Mouse (Mus musculus): ENCODE data around the gene Hectd3.

The Hectd3 gene

DNA sequence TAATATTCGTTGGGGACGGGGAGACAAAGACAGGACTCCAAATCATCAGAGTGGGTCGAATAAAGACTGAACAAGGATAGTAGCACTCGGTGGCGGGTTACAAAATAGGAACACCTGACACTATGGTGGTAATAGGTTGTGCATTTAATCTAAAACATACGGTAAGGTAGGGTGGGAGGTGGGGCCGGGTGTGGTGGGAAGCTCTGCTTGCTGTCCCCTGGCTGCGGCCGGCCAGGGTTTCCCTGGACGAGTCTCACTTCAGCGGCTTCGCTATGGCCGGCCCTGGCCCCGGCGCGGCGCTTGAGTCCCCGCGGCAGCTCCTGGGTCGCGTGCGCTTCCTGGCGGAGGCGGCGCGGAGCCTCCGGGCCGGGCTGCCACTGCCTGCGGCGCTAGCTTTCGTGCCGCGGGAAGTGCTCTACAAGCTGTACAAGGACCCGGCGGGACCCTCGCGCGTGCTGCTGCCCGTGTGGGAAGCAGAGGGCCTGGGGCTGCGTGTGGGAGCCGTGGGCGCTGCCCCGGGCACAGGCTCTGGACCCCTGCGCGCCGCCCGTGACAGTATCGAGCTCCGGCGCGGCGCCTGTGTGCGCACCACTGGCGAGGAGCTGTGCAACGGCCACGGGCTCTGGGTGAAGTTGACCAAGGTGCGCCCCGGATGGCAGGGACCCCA is at the start of gene Hectd3:
Gene Hectd3, plus strand, starts transcription at position 187 of the 667 bp plus-strand sequence.
- peak; percentile 69 for DNase-seq (ENCODE audit: low read depth)

DNA sequence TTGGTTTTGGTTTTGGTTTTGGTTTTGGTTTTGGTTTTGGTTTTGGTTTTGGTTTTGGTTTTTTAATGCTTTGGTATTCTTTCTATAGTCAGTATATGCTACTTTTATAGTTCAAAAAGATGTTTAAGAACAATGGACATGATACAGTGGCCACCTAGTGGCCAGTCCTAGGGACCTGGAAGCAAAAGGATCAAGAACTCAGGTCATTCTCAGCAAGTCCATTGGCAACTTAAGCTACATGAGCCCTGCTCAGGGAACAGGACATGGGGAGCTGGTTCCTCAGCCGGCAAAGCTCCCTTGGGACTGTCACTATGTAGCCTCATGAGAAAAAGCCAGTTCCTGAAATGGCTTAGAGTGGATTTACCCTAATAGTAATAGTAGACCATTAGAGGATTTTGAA is 43.5 kb upstream of the Hectd3 start:
- DNase-seq (ENCODE audit: low read depth): peak; percentile 21

DNA sequence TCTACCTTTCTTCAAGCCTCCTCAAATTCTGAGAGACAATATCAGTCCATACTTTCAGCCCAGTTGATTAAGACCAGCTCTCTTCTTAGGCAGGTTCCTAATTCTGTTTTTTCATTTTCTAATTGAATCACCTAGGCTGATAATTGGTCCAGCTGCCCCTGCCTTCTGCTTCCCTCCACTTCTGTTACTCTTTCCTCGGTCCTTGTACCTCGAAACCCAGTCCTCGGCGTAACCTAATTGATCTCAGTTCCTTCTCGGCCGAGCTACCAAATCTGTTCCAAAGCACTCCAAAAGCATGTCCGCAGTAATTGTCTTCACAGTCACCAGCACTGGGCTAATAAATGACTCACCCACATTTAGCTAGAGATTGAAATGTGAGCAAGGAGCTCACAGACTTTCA is 40.2 kb upstream of the Hectd3 start:
- no peak for DNase-seq (ENCODE audit: low read depth)

DNA sequence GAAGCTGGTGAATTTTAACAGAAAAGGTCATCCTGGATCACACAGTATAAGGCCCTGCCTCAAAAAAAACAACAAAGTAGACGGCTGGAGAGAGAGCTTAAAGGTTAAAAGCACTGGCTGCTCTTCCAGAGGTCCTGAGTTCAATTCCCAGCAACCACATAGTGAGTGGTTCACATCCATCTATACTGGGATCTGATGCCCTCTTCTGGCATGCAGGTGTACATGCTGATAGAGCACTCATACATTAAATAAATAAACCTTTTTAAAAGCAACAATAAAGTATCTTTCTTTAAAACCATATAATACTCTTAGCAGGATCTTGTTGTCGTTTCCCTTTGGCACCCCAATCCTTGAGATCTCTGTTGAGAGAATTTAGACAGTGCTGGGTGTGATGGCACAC is 18.6 kb upstream of the Hectd3 start:
- no peak for DNase-seq (ENCODE audit: low read depth)

DNA sequence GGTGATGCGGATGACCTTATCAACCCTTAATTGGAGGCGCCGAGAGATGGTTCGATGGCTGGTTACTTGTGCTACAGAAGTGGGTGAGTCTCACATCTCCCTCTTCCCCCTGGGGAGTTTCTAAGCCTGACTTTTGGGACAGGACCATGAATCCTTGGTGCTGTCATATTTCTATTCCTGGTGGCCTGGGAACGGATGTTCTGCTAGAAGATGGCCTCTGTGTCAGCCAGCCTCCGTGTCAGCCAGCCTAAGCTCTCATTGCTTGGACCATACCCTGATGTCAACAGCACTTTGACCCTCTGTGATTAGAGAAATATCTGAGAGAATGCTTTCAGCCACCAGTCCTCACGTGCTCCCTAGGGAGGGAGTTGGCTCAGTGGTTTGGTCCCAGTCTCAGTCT is 9.4 kb upstream of the Hectd3 start:
- DNase-seq (ENCODE audit: low read depth): no peak

DNA sequence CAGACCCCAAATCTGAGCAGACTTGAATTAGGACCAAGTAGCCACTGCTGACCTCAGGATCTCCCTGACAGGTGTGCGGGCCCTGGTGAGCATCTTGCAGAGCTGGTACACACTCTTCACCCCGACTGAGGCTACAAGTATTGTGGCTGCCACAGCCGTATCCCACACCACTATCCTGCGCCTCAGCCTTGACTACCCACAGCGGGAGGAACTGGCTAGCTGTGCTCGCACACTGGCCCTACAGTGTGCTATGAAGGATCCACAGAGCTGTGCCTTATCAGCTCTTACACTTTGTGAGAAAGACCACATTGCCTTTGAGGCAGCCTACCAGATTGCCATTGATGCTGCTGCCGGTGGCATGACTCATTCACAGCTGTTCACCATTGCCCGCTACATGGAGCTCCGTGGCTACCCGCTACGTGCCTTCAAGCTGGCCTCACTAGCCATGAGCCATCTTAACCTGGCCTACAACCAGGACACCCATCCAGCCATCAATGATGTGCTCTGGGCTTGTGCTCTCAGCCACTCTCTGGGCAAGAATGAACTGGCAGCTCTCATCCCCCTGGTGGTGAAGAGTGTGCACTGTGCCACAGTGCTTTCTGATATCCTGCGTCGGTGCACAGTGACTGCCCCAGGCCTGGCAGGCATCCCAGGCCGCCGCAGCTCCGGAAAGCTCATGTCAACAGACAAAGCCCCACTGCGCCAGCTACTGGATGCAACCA is 8.6 kb upstream of the Hectd3 start:
- peak; percentile 72 for DNase-seq (ENCODE audit: low read depth)

DNA sequence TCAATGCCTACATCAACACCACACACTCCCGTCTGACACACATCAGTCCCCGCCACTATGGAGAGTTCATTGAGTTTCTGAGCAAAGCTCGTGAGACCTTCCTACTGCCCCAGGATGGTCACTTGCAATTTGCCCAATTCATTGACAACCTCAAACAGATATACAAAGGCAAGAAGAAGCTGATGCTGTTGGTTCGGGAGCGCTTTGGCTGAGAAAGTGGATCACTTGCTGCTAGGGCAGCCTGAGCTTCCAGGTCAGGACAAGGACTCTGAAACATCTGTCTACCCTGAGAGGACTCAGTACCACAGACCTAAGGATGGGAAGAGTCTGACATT is 8.0 kb upstream of the Hectd3 start:
- DNase-seq (ENCODE audit: low read depth): no peak

DNA sequence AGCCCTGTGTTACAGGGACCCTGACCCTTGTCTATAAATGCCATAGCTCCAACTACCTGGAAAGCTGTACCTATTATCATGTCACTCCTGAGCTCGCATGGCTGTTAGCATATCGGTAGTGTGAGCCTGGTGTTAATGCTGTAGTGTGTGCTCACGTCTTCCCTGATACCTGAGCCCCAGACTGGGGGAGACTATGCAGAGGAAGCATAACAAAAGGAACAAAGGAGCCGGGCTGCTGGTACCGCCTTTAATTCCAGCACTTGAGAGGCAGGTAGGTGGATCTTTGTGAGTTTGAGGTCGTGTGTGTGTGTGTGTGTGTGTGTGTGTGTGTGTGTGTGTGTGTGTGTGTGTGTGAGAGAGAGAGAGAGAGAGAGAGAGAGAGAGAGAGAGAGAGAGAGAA is 5.4 kb upstream of the Hectd3 start:
- no peak for DNase-seq (ENCODE audit: low read depth)

DNA sequence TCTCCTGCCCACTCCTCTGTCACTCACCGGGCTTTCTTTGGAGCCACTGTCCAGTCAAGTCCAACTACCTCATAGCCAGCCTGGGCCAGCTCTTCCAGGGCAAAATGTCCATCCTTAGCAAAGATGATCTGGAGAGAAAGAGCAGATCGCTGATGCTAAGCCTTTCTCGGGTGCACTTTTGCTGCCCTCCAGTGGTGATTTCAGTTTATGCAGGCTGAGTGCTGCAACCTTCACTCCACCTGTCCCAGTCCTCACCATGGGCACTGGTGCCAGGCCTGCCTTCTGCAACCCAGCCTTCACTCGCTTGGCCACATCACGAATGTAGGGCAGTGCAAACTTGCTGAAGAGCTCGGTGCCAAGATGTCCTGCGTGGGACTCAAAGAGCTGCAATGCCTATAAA is 3.8 kb upstream of the Hectd3 start:
- peak; percentile 88 for DNase-seq (ENCODE audit: low read depth)

DNA sequence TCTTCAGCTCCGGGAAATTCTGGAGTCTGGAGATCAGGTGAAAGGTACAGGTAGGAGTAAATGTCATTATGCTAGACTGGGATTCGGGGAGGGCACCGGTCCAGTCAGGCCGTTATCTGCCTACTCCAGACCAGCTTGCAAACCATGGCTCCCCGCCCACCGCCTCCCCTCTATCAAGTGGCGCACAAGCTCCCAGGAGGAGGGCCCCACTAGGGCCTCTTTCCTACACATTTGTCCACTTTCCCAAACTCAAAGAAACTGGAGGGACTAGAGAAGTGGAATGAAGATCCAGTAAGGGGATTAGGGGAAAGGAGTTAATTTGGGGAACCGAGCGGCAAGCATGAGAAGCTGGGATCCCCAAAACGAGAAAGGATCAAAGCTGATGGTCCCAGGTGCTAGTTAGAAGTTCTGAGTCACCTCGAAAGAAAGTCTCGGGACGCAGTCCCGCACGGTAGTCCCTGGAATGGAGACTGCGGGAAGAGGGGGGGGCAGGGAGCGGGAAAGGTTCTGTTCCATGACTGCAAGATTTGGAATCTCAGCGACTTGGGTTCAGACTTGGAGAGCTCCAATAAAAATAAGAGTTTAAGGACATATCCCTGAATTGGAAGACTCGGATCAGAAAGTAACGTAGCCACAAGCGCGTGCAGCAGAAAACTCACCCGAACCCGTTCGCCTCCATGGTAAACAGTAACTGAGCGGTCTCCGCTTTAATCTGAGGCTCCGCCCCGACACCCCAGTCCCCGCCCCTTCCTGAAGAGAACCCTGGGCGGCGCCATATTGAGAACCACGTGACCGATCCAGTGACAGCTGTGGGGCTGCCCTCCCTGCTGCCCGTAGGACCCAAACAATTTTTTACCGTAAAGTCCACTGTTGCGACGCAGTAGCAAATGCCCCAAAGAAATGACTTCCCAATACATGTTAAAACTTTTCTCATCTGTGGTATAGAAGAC is 1.2 kb upstream of the Hectd3 start, which contains the start of gene Urod:
Gene Urod, minus strand, starts transcription at position 742 of the 950 bp plus-strand sequence.
- peak; percentile 96 for DNase-seq (ENCODE audit: low read depth)

DNA sequence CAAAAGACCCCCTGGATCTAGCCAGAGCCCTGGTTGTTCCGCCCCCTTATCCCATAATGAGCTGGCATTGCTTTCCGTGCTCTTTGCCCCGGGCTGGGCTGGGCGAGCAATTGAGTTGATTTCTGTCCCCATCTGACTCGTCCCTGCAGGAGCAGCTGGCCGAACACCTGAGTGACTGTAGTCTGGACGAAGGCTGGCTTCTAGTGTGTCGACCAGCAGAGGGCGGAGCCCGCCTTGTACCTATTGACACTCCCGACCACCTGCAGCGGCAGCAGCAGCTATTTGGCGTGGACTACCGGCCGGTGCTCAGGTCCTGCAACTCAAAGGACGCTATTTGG is 650 bp downstream of the Hectd3 start:
- peak; percentile 51 for DNase-seq (ENCODE audit: low read depth)

DNA sequence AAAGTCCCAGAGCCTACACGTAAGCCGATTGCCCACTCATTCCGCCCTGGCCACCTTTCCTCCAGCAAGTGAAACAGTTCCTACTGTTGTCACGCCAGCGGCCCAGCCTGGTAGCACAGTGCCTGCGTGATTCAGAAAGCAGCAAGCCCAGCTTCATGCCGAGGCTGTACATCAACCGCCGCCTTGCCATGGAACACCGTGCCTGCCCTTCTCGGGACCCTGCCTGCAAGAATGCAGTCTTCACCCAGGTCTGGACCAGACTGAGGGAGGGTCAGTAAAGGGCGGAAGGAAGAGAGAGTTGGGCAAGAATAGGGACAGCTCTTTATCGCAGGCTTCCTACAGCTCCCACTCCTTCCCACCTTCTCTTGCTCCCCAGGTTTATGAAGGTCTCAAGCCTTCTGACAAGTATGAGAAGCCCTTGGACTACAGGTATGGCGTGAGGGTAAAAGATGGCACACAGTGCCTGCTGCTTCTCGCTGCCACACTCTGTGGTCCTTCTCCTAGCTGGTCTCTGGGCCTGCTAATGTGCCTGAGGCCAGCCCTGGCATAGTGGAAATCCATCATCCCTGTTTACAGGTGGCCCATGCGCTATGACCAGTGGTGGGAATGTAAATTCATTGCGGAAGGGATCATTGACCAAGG is 4.5 kb downstream of the Hectd3 start:
- no peak for DNase-seq (ENCODE audit: low read depth)

DNA sequence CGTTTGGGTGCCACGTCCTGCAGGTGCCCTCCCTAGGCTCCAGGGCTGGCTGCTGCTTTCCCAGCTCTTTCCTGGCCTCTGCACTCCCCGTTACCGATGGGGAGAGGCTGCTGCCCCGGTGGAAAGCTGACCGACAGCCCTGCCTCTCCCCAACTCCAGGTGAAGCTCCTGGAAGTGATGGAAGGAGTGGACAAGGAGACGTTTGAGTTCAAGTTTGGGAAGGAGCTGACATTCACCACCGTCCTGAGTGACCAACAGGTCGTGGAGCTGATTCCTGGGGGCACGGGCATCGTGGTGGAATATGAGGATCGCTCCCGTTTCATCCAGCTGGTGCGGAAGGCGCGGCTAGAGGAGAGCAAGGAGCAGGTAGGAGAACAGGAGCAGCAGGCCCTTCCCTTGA is 6.8 kb downstream of the Hectd3 start:
- no peak for DNase-seq (ENCODE audit: low read depth)

DNA sequence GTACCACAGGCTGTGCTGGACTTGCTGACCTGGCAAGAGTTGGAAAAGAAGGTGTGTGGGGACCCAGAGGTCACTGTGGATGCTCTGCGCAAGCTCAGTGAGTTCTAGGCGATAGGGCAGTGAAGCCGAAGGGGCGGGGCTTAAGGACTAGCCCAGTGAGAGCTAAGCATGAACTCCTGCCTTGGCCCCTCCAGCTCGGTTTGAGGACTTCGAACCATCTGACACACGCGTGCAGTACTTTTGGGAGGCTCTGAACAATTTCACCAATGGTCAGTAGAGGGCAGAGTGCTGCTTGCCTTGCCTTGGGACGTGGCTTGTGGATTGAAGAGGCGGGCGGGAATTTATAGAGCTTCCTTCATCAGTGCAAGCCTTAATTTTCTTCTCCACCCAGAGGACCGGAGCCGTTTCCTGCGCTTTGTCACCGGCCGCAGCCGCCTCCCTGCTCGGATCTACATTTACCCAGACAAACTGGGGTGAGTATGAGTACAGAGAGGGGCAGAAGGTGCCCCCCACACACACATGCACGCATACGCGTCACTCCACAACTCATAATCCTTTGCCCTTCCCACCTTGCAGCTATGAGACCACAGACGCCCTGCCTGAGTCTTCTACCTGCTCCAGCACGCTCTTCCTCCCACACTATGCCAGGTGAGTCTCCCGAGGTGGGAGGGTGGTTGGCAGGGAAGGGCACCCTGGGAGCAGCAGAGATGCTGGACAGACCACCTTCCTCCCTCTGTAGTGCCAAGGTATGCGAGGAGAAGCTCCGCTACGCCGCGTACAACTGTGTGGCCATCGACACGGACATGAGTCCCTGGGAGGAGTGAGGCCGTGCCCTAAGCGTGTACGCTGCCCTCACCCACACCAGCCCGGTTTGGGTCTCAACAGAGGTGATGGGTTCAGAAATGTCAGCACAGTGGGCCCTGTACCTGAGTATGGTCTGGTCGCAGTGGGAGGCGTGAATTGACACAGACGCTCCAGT is 7.7 kb downstream of the Hectd3 start:
- DNase-seq (ENCODE audit: low read depth): peak; percentile 61

DNA sequence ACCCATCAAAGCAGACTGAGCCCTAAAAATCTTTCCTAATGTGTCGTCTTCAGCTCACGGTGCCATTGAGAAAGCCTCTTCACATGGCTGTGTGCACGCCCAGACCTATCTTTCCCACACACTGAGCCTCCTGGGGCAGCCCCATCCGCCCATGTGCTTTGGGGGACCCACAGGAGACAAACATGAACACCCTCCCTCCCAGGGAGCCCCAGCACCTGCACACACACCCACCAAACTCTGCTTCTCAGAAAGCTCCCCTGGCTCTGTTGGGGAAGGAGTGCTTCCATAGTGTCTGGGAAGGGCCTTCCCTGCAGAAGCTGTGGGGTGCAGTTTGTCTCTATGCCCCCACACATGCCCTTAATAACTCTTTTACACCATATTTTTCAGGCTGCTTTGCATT is 9.5 kb downstream of the Hectd3 start:
- no peak for DNase-seq (ENCODE audit: low read depth)

DNA sequence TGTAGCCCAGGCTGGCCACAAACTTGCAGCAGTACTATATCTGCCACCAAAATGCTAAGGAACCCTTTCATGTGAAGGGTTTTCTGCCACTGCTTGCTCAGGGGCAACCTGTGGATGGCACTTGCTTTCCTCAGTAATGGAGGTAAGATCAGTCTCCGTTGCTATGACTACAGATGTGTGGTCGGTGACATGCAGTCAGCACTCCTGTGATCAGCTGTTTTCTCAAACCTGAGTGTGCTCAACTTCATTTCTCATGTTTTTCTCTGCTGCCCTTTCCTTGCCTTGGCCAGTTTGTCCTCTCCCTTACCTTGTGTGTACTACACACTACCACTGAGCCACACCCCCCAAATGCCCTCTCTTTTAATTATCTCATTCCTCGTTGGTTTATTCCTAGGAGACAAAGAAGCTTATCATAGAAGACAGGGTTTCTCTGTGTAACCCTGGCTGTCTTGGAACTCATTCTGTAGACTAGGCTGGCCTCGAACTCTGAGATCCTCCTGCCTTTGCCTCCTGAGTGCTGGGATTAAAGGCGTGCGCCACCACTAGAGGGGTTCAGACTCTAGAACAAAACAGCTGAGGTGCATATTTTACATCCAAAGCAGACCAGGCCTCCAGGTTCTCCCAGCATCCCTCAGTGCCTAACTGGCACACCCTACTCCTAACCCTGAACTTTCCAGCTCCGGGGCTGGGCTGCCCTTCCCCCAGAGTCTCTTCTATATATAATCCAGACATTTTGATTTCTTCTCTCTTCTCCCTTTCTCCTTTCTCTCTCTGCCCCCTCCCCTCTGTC is 10.7 kb downstream of the Hectd3 start:
- no peak for DNase-seq (ENCODE audit: low read depth)

DNA sequence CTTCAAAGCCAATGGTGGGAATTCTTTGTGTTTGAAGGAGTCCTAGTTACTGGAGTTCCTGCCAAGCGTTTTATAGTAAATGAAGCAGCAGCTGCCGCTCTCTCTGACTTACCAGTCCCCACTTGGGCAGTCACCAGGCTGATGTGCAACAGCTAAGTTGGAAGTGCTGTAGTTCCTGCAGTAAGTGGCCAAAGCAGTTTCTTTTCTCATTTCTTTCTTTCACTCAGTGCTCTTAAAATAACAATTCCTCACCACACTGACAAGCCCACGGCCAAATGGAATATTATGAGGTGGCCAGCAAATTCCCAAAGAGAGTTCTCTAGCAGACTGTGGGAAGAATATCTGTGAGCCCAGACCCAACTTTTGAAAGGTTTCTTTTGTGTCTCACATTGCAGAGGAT is 11.9 kb downstream of the Hectd3 start:
- no peak for DNase-seq (ENCODE audit: low read depth)

DNA sequence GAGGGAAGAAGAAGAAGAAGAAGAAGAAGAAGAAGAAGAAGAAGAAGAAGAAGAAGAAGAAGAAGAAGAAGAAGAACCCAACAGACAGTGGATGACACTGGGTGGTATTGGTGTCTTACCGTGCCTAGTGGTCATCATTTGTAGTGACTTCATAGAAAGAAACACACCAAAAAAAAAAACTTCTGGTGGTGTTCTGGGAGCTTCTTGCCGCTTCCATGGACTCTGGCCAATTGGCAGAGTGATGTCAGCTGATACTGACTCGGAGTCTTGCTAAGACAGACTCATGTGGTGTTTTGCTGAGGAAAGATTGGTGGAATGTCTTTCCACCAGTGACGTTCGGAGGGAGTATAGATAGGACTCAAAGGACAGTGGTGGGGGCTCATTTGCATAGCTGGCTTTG is 15.1 kb downstream of the Hectd3 start:
- DNase-seq (ENCODE audit: low read depth): no peak

DNA sequence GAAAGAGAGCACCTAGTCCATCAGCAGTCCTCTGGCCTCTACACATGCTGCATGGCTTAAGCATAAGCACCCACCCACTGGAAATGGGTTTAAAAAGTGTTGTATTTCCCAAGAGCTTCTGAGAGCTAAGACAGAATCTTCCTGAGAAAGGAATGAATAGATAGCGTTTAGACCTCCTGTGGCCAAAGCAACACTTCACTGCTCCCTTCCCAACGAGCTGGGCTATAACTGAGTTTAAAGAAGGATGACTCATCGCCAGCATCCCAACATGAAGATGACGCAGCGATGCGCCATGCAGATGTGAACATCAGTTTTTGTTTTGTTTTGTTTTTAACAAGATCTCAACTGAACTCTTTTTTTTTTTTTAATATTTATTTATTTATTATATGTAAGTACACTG is 18.5 kb downstream of the Hectd3 start:
- no peak for DNase-seq (ENCODE audit: low read depth)

DNA sequence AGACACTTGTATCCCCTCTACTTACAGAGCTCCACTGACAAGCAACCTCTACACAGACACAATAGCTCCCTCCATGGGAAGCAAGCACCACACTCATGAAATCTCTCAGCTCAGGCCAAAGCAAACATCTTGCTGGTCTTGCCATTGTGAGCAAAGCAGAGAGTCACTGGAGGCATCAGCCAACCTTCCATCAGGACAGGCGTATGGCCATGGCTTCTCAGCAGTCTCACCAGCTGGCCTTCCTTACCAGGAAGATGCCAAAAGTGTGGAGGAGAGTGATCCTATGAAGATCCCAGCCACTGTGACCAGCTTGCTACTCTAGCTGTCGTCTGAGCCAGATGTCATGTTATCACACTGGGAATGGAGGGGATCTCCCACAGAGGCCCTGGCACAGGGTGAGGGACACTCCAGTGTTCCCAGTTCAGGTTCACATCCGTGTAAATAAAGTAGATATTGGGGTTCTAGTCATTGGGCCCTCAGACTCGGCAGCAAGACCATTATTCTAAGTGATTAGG is 19.8 kb downstream of the Hectd3 start:
- DNase-seq (ENCODE audit: low read depth): no peak

All from naive thymus-derived CD4-positive, alpha-beta T cell, adult 2 months (primary cell).